Mouse (Mus musculus): Measurements from ENCODE around the gene Gpr31b.

The Gpr31b gene

GRCm38 (mm10) chr17:13052124-13052813, at the start of gene Gpr31b:
Gene Gpr31b (minus strand): TSS chr17:13052296.
- WGBS, result 64% methylated on average over 2 of the region's 8 CpGs

GRCm38 (mm10) chr17:13092960-13093359, 40.9 kb upstream of the Gpr31b start:
- 91% methylated on average over 2 of the region's 4 CpGs for WGBS

- WGBS, result 60% methylated on average over 8 of the region's 8 CpGs
These were observed 40.1 kb upstream of the Gpr31b start for GRCm38 (mm10) chr17:13092100-13092764.

- no CpG with 5 or more reads among the region's 1 CpGs for WGBS
These were observed 39.4 kb upstream of the Gpr31b start for GRCm38 (mm10) chr17:13091510-13091909.

GRCm38 (mm10) chr17:13069227-13069626, 17.1 kb upstream of the Gpr31b start:
- WGBS, result 59% methylated on average over 4 of the region's 5 CpGs

- WGBS, result 100% methylated on average over 1 of the region's 4 CpGs
These were observed 15.8 kb upstream of the Gpr31b start for GRCm38 (mm10) chr17:13067864-13068385.

- 91% methylated on average over 6 of the region's 7 CpGs for WGBS
These were observed 10.8 kb upstream of the Gpr31b start for GRCm38 (mm10) chr17:13062882-13063281.

GRCm38 (mm10) chr17:13060804-13061203, 8.7 kb upstream of the Gpr31b start, which contains the start of gene Tcp10b:
Gene Tcp10b (plus strand): TSS chr17:13061104.
- WGBS, result 93% methylated on average over 4 of the region's 4 CpGs

GRCm38 (mm10) chr17:13043846-13044673, 8.0 kb downstream of the Gpr31b start:
- WGBS, result 6% methylated on average over 4 of the region's 4 CpGs

- WGBS, result 76% methylated on average over 4 of the region's 12 CpGs
These were observed 15.4 kb downstream of the Gpr31b start for GRCm38 (mm10) chr17:13036627-13037192.

- WGBS, result 87% methylated on average over 3 of the region's 3 CpGs
These were observed 38.8 kb downstream of the Gpr31b start for GRCm38 (mm10) chr17:13013316-13013715.

- WGBS, result 13% methylated on average over 3 of the region's 3 CpGs
These were observed 42.2 kb downstream of the Gpr31b start for GRCm38 (mm10) chr17:13009887-13010286.

GRCm38 (mm10) chr17:13008528-13008927, 43.6 kb downstream of the Gpr31b start:
- WGBS, result under 1% methylated on average over 10 of the region's 10 CpGs

GRCm38 (mm10) chr17:13007730-13008425, 44.2 kb downstream of the Gpr31b start:
- WGBS, result under 1% methylated on average over 76 of the region's 76 CpGs

- WGBS, result 64% methylated on average over 5 of the region's 5 CpGs
These were observed 45.1 kb downstream of the Gpr31b start for GRCm38 (mm10) chr17:13006984-13007383.

- WGBS, result 98% methylated on average over 2 of the region's 2 CpGs
These were observed 45.5 kb downstream of the Gpr31b start, which contains the start of gene Sod2 for GRCm38 (mm10) chr17:13006546-13006945. Gene Sod2 (plus strand): TSS chr17:13006846.

GRCm38 (mm10) chr17:13004436-13004835, 47.7 kb downstream of the Gpr31b start:
- WGBS, result 81% methylated on average over 2 of the region's 2 CpGs

- 95% methylated on average over 5 of the region's 5 CpGs for WGBS
These were observed 49.9 kb downstream of the Gpr31b start for GRCm38 (mm10) chr17:13002243-13002642.

All from cerebral cortex, adult 2 months (tissue).